Mouse (Mus musculus) spleen, adult 2 months (tissue): ENCODE data around the gene Fam163a. TPM values are rescaled to one million over a fixed set of nuclear protein-coding genes. Genes with fewer than 3 reads are reported as not detected.

Source experiments
- DNase-seq, 2 experiments: peaks; one replicate each; pipeline versions ENCODE4 v3.0.0 to v3.0.0-alpha.2; 2012 to 2021; ENCODE audit warnings: low spot score in 2 of 2, low read depth in 1 of 2
- H3K27ac ChIP-seq: fragments of 200-500 bp; 2 replicates; pipeline ENCODE4 v1.5.1; 2012; ENCODE audit warnings: low read length, inconsistent platforms; ENCODE audit not compliant: insufficient read depth
- H3K27me3 ChIP-seq: fragments of 200-500 bp; 2 replicates; pipeline ENCODE4 v1.6.1; 2012; ENCODE audit warnings: mild to moderate bottlenecking, moderate library complexity, low read length, inconsistent platforms; ENCODE audit not compliant: control insufficient read depth, insufficient read depth
- H3K36me3 ChIP-seq: fragments of 200-500 bp; 2 replicates; pipeline ENCODE4 v1.6.1; 2012; ENCODE audit warnings: mild to moderate bottlenecking, low read length, inconsistent platforms; ENCODE audit not compliant: control insufficient read depth, insufficient read depth
- H3K4me1 ChIP-seq: fragments of 200-500 bp; 2 replicates; pipeline ENCODE4 v1.6.1; 2011; ENCODE audit warnings: inconsistent platforms; ENCODE audit not compliant: control insufficient read depth, insufficient read depth, insufficient read length
- H3K4me3 ChIP-seq: fragments of 200-500 bp; 2 replicates; pipeline ENCODE4 v1.5.1; 2011; ENCODE audit warnings: mild to moderate bottlenecking, inconsistent platforms; ENCODE audit not compliant: insufficient read depth, insufficient read length; ENCODE audit errors: extremely low read depth
- CTCF ChIP-seq: fragments of 200-500 bp; IDR thresholded peaks from 2 replicates; pipeline ENCODE4 v1.5.1; 2011; ENCODE audit warnings: mild to moderate bottlenecking, inconsistent platforms; ENCODE audit not compliant: insufficient read depth, insufficient read length, insufficient replicate concordance; ENCODE audit errors: extremely low read depth
- POLR2A ChIP-seq: fragments of 200-500 bp; IDR thresholded peaks from 2 replicates; pipeline ENCODE4 v1.6.1; 2011; ENCODE audit warnings: low read depth, low read length, inconsistent platforms
- WGBS: fragments of 180-500 bp; shearing (Covaris S2); methylation state at CpG from one replicate; pipeline ENCODE4 v1.1.7; 2018; 5-methylcytosine and 5-hydroxymethylcytosine counted together
- polyA plus RNA-seq: library from polyadenylated mRNA; depleted of rRNA; stranded (reverse); fragments of >200 nt; gene quantifications from 2 replicates; pipeline ENCODE4 v1.2.3, GENCODE M21; 2012

The Fam163a gene
- polyA plus RNA-seq, 1 experiment, result not detected

DNA sequence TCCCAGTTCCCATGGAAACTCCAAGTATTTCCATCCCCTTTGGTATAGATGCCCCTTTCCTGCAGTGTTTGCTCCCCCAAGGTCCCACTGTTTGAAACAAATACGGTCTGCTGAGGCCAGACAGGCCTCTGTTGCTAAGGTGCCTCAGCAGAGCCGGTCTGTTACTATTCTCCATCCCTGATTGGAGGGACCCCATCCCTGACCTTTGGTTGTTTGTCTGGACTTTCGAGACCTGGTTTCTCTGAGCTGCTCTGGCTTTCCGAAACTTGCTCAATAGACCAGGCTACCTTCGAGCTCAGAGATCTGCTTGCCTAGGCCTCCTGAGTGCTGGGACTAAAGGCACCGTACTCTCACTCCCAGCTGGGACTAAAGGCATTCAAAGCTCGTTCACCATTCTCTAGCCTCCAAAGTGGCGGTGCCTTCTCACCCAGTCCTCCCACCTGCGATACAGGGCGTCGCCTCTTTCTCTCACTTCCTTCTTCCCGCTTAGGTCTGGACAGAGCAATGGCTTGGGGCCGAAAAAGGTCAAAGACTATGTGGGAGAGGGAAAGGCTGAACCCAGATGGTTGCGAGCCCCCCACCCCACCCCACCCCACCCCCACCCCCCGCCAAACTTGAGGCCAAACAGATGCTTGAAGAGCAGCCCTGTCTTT lies 131.5 kb downstream of the Fam163a start:
- 68% methylated on average over 15 of the region's 15 CpGs for WGBS
- H3K36me3 ChIP-seq, result 0 out of 2 replicates have a peak, but pooled peaks cover under 1% of the 10 kb centered on the region
- no peak for DNase-seq
- TF ChIP-seq POLR2A (no peak), CTCF (no peak)
- no peaks in the 10 kb centered on the region for H3K27me3 ChIP-seq
- no peak overlapping the region for H3K27ac ChIP-seq
- H3K4me3 ChIP-seq, result no peak overlapping the region
- no peaks in the 10 kb centered on the region for H3K4me1 ChIP-seq

DNA sequence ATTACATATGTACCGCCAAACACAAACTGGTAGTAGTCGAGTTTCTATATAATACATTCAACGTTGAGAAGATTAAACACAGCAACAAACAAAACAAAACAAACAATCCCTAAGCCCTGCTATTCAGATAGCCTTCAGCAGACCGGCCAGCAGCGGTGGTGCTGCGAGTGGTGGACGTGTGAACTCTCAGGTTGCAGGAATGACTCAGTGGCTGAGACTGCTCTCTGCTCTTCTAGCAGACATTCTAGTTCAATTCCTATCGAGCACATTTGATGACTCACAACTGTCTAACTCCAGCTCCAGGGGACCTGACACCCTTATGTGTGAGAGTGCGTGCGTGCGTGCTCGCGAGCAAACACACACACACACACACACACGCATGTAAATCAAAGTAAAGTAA lies 134.7 kb downstream of the Fam163a start:
- Histone ChIP-seq H3K27ac (no peak overlapping the region), H3K36me3 (peaks cover 8% of the 10 kb centered on the region), H3K27me3 (no peaks in the 10 kb centered on the region), H3K4me1 (no peaks in the 10 kb centered on the region), H3K4me3 (no peak overlapping the region)
- WGBS, result 88% methylated on average over 14 of the region's 14 CpGs
- DNase-seq, result no peak
- no peak for TF ChIP-seq CTCF
- no peak for TF ChIP-seq POLR2A

GRCm38 (mm10) chr1:156066133-156066532 lies 138.7 kb downstream of the Fam163a start:
- no peak for DNase-seq
- peaks cover 33% of the 10 kb centered on the region for H3K36me3 ChIP-seq
- no peaks in the 10 kb centered on the region for H3K27me3 ChIP-seq
- H3K27ac ChIP-seq, result no peak overlapping the region
- no peaks in the 10 kb centered on the region for H3K4me1 ChIP-seq
- TF ChIP-seq CTCF (no peak), POLR2A (no peak)
- 62% methylated on average over 3 of the region's 3 CpGs for WGBS
- no peak overlapping the region for H3K4me3 ChIP-seq

- Histone ChIP-seq H3K27me3 (no peaks in the 10 kb centered on the region), H3K4me1 (no peaks in the 10 kb centered on the region), H3K27ac (no peak overlapping the region), H3K4me3 (no peak overlapping the region), H3K36me3 (peaks cover 37% of the 10 kb centered on the region)
- WGBS, result 95% methylated on average over 4 of the region's 4 CpGs
- DNase-seq, result no peak
- no peak for TF ChIP-seq POLR2A
- TF ChIP-seq CTCF, result no peak
These were observed 142.6 kb downstream of the Fam163a start for GRCm38 (mm10) chr1:156062193-156062592.

GRCm38 (mm10) chr1:156058207-156058606 lies 146.6 kb downstream of the Fam163a start:
- H3K36me3 ChIP-seq, result peaks cover 28% of the 10 kb centered on the region
- H3K27me3 ChIP-seq, result no peaks in the 10 kb centered on the region
- H3K4me1 ChIP-seq, result no peaks in the 10 kb centered on the region
- no peak for DNase-seq
- no peak overlapping the region for H3K4me3 ChIP-seq
- TF ChIP-seq CTCF, result no peak
- TF ChIP-seq POLR2A, result no peak
- WGBS, result 69% methylated on average over 2 of the region's 2 CpGs
- no peak overlapping the region for H3K27ac ChIP-seq

DNA sequence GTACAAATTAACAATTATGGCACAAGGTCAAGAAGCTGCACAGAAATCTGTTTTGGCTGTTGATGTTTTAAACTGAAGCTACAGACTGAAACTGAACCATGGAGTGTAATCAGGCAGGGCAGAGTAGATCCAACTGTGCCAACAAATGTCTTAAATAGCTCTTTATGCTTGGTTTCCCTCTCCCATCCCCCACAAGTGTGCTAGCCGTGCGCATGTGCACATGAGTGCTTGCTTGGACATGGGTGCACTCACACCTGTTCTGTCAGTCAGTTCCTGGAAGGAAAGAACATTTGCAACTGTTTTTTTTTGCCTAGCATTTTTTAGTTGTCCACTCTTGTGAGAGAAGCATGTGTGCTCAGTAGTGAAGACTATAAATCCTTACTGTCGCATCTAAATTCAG lies 158.1 kb downstream of the Fam163a start:
- TF ChIP-seq CTCF (no peak), POLR2A (no peak)
- Histone ChIP-seq H3K27me3 (no peaks in the 10 kb centered on the region), H3K4me3 (no peak overlapping the region), H3K27ac (no peak overlapping the region), H3K36me3 (peaks cover 22% of the 10 kb centered on the region), H3K4me1 (no peaks in the 10 kb centered on the region)
- no peak for DNase-seq
- WGBS, result 63% methylated on average over 3 of the region's 3 CpGs

- TF ChIP-seq POLR2A (no peak), CTCF (no peak)
- Histone ChIP-seq H3K4me3 (no peak overlapping the region), H3K27ac (no peak overlapping the region), H3K27me3 (no peaks in the 10 kb centered on the region), H3K4me1 (no peaks in the 10 kb centered on the region), H3K36me3 (peaks cover 9% of the 10 kb centered on the region)
- no peak for DNase-seq
- 83% methylated on average over 5 of the region's 5 CpGs for WGBS
These were observed 160.6 kb downstream of the Fam163a start for GRCm38 (mm10) chr1:156044211-156044611.
